Mouse (Mus musculus): ENCODE measurements around the gene Slc25a25.

DNA sequence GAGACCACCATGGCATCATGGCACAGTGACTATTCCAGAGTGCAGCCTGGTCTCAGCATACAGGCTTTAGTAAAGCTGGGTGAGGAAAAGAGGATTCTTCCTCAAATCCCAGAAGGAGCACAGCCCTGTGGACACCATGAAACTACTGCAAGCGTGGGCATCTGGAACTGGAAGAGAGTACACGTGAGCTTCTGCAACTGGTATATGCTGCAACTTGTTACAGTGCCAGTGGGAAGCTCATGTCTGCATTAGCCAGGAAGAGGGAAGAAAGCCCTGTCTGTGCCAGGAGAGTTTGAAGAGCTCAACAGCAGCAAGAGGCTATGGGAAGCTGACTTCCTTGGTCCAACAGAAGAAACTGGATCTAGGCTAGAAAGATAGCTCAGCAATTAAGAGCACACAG is 68.6 kb downstream of the Slc25a25 start:
- TF ChIP-seq CTCF (conservative IDR thresholded peaks at IDR 0.05; ENCODE audit: low read length) (no peak), POU5F1 (IDR thresholded peaks at IDR 0.05; ENCODE audit: borderline replicate concordance, low read length) (no peak)

Data from E14TG2a.4 (cell line).